Mouse (Mus musculus): ENCODE data around the gene Naip5. TPM values are rescaled to one million over a fixed set of nuclear protein-coding genes. Genes with fewer than 3 reads are reported as not detected.
"Not testable (repeated sequence)": the region's sequence is repeated elsewhere in the genome, so short reads cannot be mapped to it uniquely, and the experiment has no call there.

Gene Naip5
- 0.10 and 0.19 TPM in 2 replicates for polyA plus RNA-seq (2015; fragmentation: Nextera tagmentation; extraction: Ambion mirVana)

DNA sequence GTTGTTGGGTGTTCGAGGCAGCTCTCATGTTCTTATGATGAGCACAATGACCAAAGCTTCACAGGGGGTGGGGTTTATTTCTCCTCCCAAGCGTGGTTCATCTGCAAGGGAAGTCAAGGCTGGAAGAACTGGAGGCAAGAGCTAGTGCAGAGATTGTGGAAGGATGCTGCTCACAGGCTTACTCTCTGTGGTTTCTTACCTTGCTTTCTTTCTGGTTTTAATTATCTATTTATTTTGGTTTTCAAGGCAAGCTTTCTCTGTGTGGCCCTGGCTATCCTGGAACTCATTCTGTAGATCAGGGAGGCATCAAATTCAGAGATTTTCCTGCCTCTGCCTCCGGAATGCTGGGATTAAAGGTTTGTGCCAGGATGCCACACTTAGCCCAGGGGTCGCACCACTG lies at the start of gene Naip5:
Naip5 (minus strand) TSS at position 101 of the 400 bp plus-strand sequence.
- 63% methylated on average over 4 of the region's 4 CpGs for WGBS
- not testable (repeated sequence) for H3K9me3 ChIP-seq; H3K4me2 ChIP-seq; H3K4me1 ChIP-seq; H3K4me3 ChIP-seq; H3K36me3 ChIP-seq; H3K27me3 ChIP-seq (replicated peaks); H3K9ac ChIP-seq; H3K27ac ChIP-seq (replicated peaks); ATAC-seq (ENCODE audit: extremely low read depth, insufficient number of reproducible peaks, low FRiP score, low TSS enrichment)

DNA sequence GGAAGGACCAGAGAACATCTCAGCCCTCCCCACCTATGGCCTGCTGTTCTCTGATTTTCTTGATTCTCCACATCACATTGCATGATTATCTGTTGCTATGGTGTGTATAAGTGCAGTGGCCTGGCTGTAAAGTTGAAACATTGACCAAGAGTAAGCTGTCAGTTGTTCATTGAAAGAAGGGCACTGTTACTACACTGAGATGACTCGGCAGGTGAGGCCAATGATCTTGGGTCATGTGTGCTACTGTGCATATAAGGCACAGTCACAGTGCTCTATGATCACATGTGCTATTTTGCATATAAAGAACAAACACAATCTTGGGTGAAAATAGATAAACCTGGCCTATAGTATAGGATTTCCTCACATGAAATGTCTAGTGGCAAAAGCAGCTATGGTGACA lies 38.5 kb upstream of the Naip5 start:
- Histone ChIP-seq H3K4me2 (no peak overlapping the region), H3K4me1 (no peaks in the 10 kb centered on the region), H3K9ac (no peak overlapping the region), H3K27me3 (replicated peaks) (no peaks in the 10 kb centered on the region), H3K36me3 (no peaks in the 10 kb centered on the region), H3K27ac (replicated peaks) (no peak overlapping the region), H3K9me3 (no peaks in the 10 kb centered on the region), H3K4me3 (no peak overlapping the region)
- 76% methylated on average over 1 of the region's 1 CpGs for WGBS
- no peak for ATAC-seq (ENCODE audit: extremely low read depth, insufficient number of reproducible peaks, low FRiP score, low TSS enrichment)

DNA sequence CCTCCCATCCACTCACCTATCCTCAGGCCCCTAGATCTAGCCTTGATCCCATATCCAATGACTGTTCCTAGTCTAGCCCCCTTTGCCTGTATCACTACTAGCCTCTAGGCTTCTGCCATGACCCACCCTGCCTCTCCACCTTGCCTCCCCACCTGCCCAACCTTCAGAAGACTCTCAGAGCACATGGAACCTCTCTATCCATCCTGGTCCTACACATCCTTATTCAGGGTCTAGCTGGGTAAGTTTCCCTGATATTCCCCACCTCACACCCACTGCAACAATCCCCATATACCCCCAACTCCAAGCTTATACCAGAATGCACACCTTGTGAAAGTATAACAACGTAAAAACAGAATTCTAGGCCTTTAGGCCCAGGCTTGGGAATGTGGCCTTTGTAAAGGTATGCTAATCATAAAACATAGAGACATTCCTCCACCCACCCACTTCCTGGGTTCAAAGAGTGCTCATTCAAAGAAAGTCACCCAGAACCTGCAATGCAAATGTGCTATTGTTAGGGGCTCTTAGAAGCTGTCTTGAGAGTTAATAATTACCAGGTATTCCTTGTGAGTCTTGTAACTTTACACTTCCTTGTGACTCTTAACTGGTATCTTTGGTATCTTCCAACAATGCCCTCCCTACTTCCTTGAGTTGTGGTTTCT lies 25.5 kb upstream of the Naip5 start:
- WGBS = no CpG with 5 or more reads among the region's 1 CpGs
- H3K27ac ChIP-seq (replicated peaks); H3K4me2 ChIP-seq; H3K27me3 ChIP-seq (replicated peaks); H3K36me3 ChIP-seq; ATAC-seq (ENCODE audit: extremely low read depth, insufficient number of reproducible peaks, low FRiP score, low TSS enrichment); H3K4me3 ChIP-seq; H3K9ac ChIP-seq; H3K4me1 ChIP-seq; H3K9me3 ChIP-seq: not testable (repeated sequence)

DNA sequence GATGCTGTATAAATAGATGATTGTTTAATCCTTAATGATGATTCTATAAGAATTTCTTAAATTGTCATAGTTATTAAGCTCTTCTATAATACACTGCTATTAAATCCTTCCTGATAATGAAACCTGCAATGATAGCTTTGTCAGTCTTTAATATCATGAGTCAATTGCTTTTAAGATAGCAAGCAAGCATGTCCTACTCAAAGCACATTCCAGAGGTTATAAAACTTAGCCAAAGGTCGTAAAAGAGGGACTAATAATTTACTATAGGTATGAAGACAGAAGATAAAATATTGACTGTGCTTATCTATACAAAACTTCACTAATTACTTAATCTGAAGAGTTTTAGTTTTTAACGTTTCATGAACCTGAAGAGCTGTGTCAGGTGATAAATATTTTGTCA lies 10.9 kb upstream of the Naip5 start:
- H3K36me3 ChIP-seq; H3K4me1 ChIP-seq; H3K4me3 ChIP-seq; H3K27ac ChIP-seq (replicated peaks); H3K9ac ChIP-seq; H3K9me3 ChIP-seq; H3K4me2 ChIP-seq; H3K27me3 ChIP-seq (replicated peaks); ATAC-seq (ENCODE audit: extremely low read depth, insufficient number of reproducible peaks, low FRiP score, low TSS enrichment): not testable (repeated sequence)
- 44% methylated on average over 2 of the region's 2 CpGs for WGBS

GRCm38 (mm10) chr13:100255925-100256324 lies 9.8 kb upstream of the Naip5 start:
- H3K36me3 ChIP-seq; ATAC-seq (ENCODE audit: extremely low read depth, insufficient number of reproducible peaks, low FRiP score, low TSS enrichment); H3K9me3 ChIP-seq; H3K4me3 ChIP-seq; H3K27ac ChIP-seq (replicated peaks); H3K9ac ChIP-seq; H3K27me3 ChIP-seq (replicated peaks); H3K4me2 ChIP-seq; H3K4me1 ChIP-seq: not testable (repeated sequence)
- 76% methylated on average over 6 of the region's 6 CpGs for WGBS

- not testable (repeated sequence) for H3K27ac ChIP-seq (replicated peaks); H3K9ac ChIP-seq; H3K4me2 ChIP-seq; H3K4me3 ChIP-seq; H3K27me3 ChIP-seq (replicated peaks); ATAC-seq (ENCODE audit: extremely low read depth, insufficient number of reproducible peaks, low FRiP score, low TSS enrichment); H3K9me3 ChIP-seq; H3K4me1 ChIP-seq; H3K36me3 ChIP-seq
- WGBS = 84% methylated on average over 2 of the region's 2 CpGs
Observed at GRCm38 (mm10) chr13:100251897-100252296, 5.8 kb upstream of the Naip5 start.

DNA sequence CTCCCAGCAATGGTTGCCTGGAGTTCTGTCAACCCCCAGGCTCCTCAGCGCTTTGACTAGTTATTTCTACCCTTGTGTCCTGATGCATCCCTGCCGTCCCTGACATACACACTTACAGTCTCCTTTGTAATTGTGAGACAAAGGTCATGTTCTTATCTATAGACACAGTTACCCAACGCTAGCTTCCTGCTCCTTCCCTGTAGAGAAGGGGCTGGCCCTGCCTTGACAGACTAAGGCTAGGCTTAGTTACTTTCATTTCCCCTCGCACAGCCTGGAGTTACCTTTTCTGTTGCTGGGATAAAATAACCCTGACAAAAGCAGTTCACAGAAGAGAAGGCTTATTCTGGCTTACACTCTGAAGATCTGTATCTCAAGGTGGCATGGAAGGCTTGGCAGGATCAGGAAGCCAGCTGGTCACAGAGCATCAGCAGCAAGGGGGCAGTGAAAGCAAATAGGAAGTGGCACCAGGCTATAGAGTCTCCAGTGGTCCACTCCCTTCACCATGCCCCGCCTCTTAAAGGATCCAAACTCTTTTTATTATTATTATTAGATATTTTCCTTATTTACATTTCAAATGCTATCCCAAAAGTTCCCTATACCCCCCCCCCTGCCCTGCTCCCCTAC lies 885 bp upstream of the Naip5 start:
- not testable (repeated sequence) for H3K9ac ChIP-seq; H3K4me3 ChIP-seq; H3K4me1 ChIP-seq; H3K36me3 ChIP-seq; H3K27ac ChIP-seq (replicated peaks); H3K27me3 ChIP-seq (replicated peaks); H3K4me2 ChIP-seq; H3K9me3 ChIP-seq; ATAC-seq (ENCODE audit: extremely low read depth, insufficient number of reproducible peaks, low FRiP score, low TSS enrichment)
- 64% methylated on average over 5 of the region's 5 CpGs for WGBS

DNA sequence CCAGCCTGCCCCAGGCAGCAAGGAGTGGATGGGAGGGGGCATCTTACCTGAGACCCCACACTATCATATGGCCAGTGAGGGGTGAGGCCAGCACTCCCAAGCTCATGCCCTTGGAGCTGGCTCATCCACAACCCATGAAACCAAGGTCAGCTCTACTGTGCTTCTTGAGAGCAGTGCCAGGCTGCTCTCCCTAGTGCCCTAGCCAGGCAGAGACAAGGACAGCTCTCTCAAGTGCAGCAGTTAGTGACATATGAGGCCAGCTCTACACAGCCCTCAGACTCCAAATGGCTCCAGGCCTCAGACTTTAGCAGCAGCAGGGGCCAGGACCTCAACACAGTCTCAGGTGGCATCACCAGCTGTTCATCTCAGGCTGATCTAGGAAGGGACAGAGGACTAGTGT lies 2.4 kb downstream of the Naip5 start:
- Histone ChIP-seq H3K9ac (no peak overlapping the region), H3K27me3 (replicated peaks) (no peaks in the 10 kb centered on the region), H3K9me3 (no peaks in the 10 kb centered on the region), H3K4me1 (no peaks in the 10 kb centered on the region), H3K4me3 (no peak overlapping the region), H3K4me2 (no peak overlapping the region), H3K36me3 (no peaks in the 10 kb centered on the region), H3K27ac (replicated peaks) (no peak overlapping the region)
- ATAC-seq (ENCODE audit: extremely low read depth, insufficient number of reproducible peaks, low FRiP score, low TSS enrichment) = no peak

GRCm38 (mm10) chr13:100213683-100214082 lies 32.4 kb downstream of the Naip5 start:
- not testable (repeated sequence) for ATAC-seq (ENCODE audit: extremely low read depth, insufficient number of reproducible peaks, low FRiP score, low TSS enrichment); H3K9ac ChIP-seq
- WGBS = 88% methylated on average over 1 of the region's 1 CpGs

GRCm38 (mm10) chr13:100210540-100210939 lies 35.6 kb downstream of the Naip5 start:
- Histone ChIP-seq H3K27me3 (replicated peaks) (no peaks in the 10 kb centered on the region), H3K36me3 (no peaks in the 10 kb centered on the region), H3K9me3 (no peaks in the 10 kb centered on the region), H3K4me3 (no peak overlapping the region), H3K4me2 (no peak overlapping the region), H3K27ac (replicated peaks) (no peak overlapping the region), H3K9ac (no peak overlapping the region), H3K4me1 (no peaks in the 10 kb centered on the region)
- no peak for ATAC-seq (ENCODE audit: extremely low read depth, insufficient number of reproducible peaks, low FRiP score, low TSS enrichment)
- WGBS = 25% methylated on average over 8 of the region's 8 CpGs

More at GRCm38 (mm10) chr13:100213683-100214082, 32.4 kb downstream of the Naip5 start:
- H3K27me3 ChIP-seq (replicated peaks); H3K9me3 ChIP-seq; H3K36me3 ChIP-seq; H3K4me1 ChIP-seq; H3K27ac ChIP-seq (replicated peaks); H3K4me3 ChIP-seq; H3K4me2 ChIP-seq: not testable (repeated sequence)

- Histone ChIP-seq H3K4me2 (no peak overlapping the region), H3K9me3 (no peaks in the 10 kb centered on the region), H3K9ac (no peak overlapping the region), H3K4me1 (no peaks in the 10 kb centered on the region), H3K36me3 (no peaks in the 10 kb centered on the region), H3K27me3 (replicated peaks) (no peaks in the 10 kb centered on the region), H3K27ac (replicated peaks) (no peak overlapping the region), H3K4me3 (no peak overlapping the region)
- ATAC-seq (ENCODE audit: extremely low read depth, insufficient number of reproducible peaks, low FRiP score, low TSS enrichment) = no peak
- WGBS = 69% methylated on average over 1 of the region's 1 CpGs
Observed at GRCm38 (mm10) chr13:100203319-100203718, 42.8 kb downstream of the Naip5 start.

DNA sequence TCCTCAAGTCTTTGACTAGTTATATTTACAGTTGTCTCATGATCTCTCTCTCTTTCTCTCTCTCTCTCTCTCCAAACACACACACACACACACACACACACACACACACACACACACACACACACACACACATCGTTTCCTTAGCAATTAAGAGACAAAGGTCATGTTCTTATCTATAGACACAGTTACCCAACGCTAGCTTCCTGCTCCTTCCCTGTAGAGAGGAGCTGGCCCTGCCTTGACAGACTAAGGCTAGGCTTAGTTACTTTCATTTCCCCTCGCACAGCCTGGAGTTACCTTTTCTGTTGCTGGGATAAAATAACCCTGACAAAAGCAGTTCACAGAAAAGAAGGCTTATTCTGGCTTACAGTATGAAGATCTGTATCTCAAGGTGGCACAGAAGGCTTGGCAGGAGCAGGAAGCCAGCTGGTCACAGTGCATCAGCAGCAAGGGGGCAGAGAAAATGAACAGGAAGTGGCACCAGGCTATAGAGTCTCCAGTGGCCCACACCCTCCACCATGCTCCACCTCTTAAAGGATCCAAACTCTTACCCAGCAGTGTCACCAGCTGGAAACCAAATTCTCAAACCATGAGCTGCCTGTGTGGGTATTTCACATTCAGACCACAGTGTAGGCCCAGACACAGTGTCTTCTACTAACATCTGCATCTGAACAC lies 44.3 kb downstream of the Naip5 start, which contains the start of gene Naip2:
Naip2 (minus strand) TSS at position 434 of the 675 bp plus-strand sequence.
- not testable (repeated sequence) for ATAC-seq (ENCODE audit: extremely low read depth, insufficient number of reproducible peaks, low FRiP score, low TSS enrichment); H3K4me3 ChIP-seq; H3K27ac ChIP-seq (replicated peaks); H3K27me3 ChIP-seq (replicated peaks); H3K36me3 ChIP-seq; H3K4me1 ChIP-seq; H3K4me2 ChIP-seq; H3K9me3 ChIP-seq; H3K9ac ChIP-seq
- WGBS = 43% methylated on average over 3 of the region's 3 CpGs

All from heart, embryonic 13.5 days (tissue).